Mouse (Mus musculus) gastrocnemius, postnatal 25 days (tissue): ENCODE measurements around the gene Slc48a1. TPM values are rescaled to one million over a fixed set of nuclear protein-coding genes. Genes with fewer than 3 reads are reported as not detected.
A peak's percentile ranks its signal among the peaks of the same experiment; 100 is the strongest.

ENCODE experiments used
- DNase-seq: peaks from one replicate; pipeline ENCODE4 v3.0.0; 2022
- total RNA-seq, 2 experiments: library from RNA; stranded (reverse); gene quantifications; 1 replicate in 1 of 2; 2 replicates in 1 of 2; pipeline ENCODE4 v1.2.3; 2021

Slc48a1 gene
- total RNA-seq, 2 experiments from 2014 or later: 44.7 to 47.2 TPM

DNA sequence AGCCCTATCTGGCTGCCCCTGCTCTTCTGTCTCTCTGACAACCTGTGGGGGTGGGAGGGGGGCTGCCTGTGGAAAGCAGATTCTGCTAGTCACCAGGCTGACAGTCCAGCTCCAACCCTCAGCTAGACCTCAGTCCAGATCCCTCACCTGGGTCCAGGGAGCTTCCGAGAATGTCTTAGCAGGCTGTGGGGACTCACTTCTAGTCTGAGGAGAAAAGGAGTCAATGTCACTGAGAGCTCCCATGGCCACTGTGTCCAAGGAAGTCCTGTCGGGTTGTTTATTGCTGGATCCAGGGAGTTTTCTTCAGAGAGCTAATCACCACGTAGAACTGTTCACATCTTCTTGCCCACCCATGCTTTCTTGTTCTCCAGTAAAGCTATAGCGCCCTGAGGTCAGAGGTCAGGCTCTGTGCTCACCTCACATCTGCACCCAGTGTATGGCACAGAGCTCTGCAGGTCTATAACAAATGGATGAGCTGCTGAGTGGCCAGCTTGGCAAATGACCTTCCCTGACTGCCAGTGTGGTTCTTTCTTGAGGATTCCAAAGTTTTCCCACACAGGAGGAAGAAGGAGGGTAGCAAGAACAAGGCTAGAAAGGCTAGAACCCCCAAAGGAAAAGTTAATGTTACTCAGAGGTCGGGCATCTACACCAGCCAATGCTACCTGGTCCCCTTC is 48.4 kb downstream of the Slc48a1 start:
- no peak for DNase-seq

DNA sequence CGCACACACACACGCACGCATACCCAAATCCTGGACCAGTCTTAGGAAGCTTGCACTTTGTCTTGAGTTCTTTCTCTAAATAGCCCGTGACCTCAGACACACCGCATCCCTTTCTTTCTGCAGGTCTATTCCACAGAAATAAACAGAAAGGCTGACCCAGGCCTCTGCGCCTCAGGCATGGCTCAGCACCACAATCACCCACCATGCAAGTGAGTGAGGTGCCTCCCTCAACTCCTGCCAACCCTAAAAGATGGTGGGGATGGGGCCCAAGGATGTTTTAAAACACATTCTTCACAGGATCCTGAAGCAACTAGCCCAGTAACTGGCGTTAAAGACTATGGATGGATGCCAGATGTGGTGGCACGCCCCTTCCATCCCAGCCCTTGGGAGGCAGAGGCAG is 49.1 kb downstream of the Slc48a1 start:
- DNase-seq: no peak

DNA sequence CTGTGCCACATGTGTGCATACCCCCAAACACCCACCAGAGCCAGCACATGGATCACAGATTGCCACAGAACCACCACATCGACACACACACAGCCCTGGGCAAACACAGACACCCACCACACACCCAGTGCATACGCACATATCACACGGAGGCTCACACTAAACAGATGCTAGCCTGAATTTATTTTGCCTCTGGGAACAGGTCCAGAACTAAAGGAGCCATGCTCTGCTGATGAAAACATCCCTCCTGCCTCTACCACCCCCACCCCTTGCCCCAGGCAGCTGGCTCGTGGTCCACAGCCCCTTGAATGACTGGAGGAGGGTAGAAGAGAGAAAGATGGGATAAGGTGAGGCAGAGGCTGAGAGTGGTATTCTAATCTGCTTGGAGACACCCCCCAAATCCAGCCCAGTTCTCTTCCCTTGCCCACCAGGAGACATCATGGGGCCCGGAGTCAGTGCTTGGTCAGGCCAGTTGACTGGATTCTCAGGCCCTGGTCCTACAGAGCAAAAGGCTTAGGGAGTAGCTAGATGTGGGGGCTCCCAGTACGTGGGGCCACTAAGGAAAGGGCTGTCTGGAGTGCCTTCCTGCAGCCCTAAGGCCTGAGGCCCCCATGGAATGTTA is 50.0 kb downstream of the Slc48a1 start:
- no peak for DNase-seq

DNA sequence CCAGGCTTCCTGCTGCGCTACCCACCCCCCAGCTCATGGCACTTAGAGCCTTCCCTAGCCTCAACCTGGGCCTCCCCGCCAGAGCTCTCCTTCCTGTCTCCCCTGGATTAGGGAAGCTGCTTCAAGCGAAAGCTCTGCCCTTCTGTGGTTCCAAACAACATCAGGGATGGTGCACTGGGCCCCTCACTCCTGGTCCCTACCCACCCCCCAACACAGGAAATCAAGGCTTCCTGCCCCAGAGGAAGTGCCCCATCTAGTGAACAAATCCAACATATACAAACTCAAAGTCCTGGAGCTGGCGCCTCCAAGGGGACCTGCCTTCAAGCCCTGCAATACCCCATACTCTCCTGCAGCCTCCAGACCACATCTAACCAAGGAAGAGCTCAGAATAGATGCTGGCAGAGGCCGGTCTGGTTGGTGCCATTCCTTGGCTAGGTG is 50.6 kb downstream of the Slc48a1 start:
- no peak for DNase-seq

DNA sequence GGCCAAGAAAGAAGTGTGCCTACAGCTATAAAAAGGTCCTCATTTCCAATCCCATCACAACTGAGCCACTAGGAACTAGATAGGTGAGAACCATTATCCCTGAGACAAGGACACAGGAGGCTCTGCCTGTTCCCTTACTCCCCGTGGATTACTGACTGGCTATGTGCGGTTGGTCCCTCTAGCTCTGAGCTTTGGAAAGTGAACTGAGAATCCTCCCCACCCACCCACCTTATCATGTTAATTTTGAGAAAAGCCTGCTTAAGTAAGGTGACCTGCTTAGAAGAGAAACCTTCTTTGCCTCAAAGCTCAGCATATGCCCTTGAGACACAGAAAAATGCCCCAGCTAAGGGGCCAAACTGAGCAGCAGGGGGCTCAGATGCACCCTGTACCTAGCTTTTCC is 51.1 kb downstream of the Slc48a1 start:
- no peak for DNase-seq

DNA sequence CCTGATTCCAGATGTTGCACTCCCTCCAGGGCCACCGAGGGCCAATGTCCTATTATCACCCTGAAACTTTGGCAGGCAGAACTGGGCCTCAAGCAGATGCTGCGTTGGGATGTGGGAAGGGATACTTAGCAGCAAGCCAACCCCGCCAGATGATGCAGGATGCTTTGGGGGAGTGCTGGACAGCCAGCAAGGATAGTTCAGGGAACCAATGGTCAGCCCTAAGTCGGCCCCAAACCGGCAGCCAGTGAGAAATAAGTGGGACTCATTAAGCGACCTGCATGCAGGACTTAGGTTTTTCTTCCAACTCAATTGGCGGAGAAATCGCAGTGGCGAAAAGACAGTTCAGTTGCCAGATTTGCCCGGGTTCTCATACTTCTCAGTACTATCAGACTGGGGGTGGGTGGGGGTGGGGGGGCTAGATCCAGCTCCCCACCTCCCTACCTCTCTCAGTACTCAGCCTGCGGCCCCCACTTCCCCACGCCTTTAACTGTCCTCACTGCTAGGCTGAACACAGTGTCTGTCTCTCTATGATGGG is 52.0 kb downstream of the Slc48a1 start:
- peak; percentile 72 for DNase-seq

DNA sequence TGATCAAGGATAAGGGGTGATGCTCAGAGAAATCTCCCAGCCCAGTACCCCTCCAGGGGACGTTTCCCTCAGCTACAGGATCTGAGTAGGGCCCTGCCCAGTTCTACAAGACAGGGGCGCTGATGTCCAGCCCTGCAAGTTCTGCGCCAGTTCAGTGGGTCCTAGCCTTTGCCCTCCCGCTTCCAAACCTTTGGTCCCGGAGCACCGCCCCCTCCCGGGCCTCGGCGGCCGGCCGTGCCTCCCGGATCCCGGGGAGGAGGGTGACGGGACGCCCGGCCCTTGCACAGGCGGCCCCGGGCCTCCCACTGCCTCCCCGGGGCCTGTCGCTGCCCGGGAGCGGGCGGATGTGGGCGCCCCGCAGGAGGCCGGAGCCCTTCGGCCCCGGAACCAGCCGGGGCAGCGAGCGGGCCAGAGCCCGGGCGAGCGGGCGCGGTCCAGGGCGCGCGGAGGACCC is 52.5 kb downstream of the Slc48a1 start:
- peak; percentile 64 for DNase-seq

DNA sequence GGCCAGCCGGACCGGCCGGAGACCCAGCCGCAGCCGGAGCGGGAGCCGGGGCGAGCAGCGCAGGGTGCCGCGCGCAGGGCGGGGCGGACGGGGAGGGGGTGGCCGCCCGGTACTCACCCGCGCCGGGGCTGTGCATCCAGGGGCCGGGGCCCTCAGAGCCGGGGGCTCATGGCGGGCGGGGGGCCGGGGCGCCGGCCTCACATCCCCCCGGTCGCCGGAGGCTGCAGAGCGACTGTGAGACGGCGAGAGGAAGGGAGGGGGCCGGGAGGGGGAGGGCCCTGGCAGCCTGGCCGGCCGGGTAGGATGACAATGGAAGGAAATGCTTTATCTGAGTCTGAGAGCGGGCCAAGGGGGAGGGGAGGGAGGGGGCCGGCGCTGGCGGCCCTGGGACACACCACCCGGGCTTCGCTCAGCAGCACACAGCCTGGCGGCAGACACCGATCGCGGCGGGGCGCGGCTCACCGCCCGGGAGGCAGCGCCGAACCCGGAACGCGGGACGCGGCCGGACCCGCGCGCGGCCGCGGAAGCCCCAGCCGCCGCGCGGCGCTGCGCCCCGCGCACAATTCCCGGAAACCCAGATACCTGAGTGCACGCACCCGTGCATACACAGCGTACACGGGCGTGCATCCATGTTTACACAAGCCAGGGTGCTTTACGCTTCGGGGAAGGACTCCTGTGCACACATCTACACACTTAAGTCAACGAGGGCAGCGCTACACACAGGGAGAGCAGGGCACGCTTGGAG is 53.1 kb downstream of the Slc48a1 start:
- DNase-seq: peak; percentile 87

DNA sequence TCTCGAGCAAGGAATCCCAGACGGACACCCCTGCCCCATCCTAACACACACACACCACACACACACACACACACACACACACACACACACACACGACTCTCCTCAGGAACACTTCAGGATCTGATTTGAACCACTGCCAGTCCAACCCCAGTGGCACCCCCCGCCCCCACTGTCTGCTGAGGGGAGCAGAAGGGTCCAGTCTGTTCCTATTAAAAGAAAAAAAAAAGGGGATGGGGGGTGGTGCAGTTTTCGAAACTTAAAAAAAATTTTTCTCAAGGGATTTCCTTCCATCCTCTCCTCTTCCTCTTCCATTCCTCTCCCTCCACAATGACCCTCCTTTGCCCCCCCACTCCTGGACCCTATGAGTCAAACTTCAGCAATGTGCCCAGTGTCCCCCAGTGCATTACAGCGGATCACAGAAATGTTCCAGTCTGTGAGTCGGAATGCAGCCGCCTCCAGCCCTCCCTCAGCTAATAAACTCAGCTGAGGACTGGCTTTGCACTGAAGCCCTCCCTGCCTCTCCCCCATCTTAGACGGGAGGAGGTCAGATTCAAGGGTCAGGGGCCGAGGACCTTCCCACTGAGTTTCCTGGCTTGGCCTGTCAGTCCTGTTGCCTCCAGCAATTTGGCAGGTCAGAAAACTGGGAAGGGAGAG is 53.8 kb downstream of the Slc48a1 start:
- DNase-seq: peak; percentile 66

DNA sequence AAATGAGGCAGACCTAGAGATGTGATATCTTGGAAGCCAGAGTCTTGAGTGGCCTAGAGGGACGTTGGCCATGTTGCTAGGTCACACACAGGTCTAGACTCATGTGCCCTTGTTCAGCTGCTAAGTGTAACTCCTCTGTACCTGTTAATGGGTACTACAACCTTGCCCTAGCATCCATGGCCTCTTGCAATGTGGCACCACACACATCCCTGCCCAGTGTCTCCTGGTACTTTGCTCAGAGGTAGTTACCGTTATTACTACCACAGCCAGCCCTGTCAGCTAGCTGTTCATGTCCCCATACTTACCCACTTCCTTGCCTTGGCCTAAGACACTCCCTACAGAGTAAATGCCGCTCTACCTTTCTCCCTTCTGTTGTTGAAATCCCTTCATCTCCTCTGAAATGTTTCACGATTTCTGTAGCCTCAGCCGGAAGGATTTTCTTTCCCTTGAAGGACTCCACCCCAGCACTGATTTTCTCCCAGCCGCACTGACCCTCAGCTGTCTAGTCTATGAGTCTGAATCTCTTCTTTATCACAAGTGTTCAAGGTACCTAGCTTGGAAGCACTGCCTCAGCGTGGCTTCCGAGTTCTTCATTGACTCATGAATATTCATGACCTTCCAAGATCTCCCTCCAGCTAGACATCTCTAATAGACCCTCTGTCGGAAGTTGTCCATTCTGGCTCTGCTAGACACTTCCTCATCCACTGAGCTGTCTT is 54.6 kb downstream of the Slc48a1 start:
- DNase-seq: no peak

DNA sequence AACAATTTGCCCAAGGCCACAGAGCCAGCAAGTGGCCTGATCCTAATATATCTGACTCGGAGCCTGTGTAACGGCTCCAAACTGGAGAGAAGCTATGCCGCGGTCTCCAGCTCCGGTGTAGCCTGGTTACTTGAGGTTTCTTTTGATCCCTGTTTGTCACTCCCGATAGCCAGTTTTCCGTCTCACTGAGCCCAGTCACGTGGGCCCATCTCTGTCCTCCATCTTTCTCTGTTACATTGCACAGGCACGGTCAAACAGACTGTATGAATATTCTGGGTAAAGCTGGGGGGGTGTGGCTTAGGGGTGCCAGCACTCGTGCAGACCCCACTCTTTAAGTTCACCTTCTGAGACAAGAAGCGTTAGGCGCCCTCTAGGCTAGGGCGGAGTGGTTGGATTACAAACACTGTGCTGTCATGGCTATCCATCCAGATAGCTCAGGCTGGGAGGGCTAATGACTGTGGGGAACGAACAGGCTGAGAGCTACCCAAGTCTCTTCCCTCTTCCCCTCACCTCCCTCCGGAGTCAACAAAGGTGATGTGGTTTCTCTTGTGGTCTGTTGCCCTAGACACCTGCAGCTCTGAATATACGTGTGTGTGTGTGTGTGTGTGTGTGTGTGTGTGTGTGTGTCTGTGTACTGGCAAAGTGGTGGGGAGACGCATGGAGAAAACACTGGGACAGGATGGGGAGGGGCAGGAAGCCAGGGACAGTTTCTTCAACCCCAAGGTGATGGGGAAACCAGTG is 58.0 kb downstream of the Slc48a1 start:
- DNase-seq: no peak

DNA sequence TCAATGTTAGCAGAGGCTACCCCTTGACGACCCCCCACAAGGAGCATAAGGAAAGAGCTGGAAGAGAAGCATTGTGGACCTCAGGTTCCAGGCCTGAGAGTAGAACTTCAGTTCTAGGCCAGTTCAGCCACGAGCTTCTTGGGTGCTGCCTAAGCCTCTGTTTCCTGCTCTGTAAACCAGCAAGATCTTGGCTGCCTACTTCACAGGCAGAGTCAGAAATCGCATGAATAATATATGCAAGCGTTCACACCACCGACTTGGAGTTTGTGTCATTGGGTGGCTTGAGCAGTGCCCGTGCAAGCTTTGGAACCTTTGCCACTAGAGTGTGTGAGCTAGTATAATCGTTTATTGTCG is 58.6 kb downstream of the Slc48a1 start:
- no peak for DNase-seq

DNA sequence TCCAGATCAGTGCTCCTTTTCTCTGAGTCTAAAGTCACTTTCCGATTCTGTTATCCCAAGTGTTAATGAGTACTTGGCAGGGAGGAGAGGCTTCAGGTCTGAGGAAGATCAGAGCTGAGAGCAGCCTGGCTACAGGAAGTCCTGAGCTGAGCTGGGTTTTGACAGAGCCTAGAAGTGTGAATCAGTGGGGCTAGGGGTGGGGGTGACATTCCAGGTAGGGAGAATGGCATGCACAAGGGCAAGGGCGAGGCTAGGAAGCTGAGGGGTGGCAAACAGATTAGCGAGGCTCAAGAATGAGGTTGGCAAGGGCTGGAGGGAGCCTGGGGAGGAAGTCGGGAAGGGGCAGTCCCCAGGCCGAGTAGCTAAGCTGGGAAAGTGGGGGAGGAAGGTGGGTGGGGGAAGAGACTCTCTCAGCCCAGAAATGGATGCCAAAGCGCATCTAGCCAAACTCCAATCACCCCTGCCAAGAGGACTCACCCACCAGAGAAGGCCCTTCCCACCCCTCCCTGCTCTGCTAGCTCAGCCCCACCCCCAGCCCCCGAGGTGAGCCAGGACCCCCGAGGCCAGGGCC is 59.3 kb downstream of the Slc48a1 start:
- DNase-seq: peak; percentile 60

DNA sequence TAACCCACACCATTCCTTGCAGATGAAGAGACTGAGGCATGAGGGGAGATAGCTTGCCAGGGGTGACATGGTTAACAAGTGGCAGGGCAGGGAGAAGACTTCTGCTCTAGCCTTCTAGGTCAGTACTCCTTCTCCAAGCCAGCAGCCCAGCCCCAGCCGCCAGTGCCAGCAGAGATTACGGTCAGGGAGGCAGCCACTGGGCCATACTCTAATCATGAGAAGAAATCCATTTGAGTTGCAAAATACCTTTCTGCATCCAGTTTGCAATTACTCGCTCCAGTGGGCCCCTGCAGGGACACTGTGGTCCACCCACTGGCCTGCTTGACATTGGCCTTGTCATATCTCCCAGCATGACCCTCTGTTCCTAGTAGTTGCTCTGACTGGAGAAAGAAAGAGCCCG is 60.1 kb downstream of the Slc48a1 start:
- peak; percentile 62 for DNase-seq

DNA sequence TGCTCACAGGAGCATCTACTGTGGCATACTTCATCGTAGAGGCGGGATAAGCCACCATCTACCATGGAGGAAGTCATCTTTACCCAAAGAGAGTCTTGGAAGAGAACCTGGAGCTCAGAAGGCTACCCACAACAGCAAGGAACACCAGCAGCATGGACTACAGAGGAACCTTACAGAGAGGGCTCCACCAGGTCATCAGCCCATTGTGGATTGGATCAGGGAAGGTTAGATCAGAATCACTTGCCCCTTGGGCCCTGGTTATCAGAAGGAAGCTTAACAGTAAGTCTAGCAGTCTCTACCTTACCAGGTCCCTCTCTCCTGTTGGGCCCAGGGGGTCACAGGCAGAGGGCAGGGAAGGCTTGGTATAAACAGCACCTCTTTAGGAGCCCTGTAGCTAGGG is 60.7 kb downstream of the Slc48a1 start:
- DNase-seq: no peak

DNA sequence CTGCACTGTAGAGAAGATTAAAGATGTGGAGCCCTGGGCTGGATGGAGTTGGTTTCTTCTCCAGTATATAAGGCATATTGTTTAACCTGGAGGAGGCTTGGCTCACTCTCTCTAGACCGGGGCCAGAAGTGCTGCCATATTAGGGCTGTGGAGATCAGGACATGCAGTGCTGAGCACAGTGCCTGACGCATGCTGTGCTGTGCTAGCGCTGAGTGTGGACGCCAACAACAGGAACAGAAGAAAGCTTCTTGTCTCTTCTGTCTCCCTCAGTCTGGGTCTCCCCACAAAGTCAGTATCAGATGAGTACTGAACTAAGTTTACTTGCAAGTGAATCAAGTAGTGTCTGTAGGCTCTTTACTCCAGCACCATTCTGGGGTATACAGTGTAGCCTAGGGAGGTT is 61.2 kb downstream of the Slc48a1 start:
- no peak for DNase-seq

DNA sequence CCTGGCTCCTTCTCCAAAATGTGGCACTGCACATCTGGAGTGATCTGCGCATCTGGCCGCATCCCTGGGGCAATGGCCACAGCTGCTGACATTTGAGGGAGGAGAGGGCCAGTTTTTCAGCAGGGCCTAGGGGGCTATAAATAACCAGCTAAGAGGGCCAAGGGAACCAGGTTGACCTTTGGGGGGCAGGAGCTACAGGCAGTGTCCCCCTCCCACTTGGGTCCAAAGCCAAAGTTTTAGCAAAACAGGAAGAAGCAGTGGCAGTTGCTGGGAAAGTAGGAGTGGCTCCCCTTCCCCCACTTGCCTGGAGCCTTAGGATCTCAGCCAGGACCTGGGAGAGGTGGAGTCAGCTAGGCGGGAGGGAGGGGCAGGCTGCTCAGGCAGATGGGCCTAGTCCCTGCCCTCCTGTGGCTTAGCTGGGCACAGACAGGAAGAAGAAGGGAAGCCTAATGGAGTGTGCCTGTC is 61.7 kb downstream of the Slc48a1 start:
- DNase-seq: peak; percentile 84

DNA sequence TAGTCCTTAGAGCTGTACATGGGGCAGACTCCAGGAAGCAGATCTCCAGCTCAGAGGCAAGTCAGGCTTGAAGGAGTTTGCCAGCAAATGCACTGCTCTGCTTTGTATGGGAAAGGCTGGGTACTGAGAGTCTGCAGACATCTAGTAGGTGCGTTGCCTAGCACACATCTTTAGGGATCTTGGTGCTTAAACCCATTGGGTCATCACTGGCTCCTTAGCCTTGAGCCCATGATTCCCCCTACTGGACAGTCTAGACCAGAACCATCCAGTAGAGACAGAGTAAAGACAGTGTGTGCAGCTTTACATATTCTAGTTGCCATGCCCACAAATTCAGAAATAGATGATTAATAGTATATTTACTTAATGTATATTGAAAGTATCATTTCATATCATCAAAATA is 62.5 kb downstream of the Slc48a1 start:
- DNase-seq: no peak

DNA sequence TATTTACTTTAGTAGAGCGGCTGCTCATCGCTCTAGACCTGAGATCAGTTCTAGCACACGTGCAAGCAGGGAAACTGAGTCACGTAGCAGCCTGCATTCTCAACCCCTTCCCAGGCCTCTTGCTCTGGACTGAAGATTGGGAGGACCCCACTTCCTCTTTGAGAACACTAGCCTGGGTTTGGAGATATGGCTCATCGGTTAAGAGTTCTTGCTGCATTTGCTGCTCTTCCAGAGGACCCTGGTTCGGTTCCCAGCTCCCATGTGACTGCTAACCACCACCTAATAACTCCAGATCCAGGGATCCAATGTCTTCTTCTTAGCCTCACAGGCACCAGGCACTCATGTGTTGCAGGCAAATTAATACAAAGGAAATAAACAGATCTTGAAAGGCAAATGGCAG is 63.1 kb downstream of the Slc48a1 start:
- DNase-seq: no peak

DNA sequence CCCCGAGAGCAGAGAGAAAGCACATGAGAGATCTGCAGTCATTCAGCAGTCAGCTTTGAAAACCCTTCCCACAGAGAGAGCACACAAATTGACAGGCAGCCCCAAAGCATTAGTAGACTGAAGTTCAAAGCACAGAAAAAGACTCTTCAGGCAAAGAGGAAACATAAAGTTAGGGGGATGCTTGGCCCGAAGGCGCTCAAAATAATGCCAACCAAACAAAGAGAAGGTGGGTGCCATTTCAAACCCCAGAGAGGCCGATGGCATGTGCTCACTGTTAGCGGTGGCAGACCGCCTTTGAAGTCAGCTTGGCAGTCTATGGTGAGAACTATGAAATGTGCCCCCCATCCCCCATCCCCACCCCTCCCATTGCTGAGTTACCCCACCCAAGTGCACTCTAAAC is 63.7 kb downstream of the Slc48a1 start:
- no peak for DNase-seq
